Mouse (Mus musculus) liver, adult 2 months (tissue): Measurements from ENCODE around the gene Sorbs2. TPM values are rescaled to one million over a fixed set of nuclear protein-coding genes. Genes with fewer than 3 reads are reported as not detected.

Experiments used
- DNase-seq: peaks from one replicate; pipeline ENCODE4 v3.0.0-alpha.2; 2011; ENCODE audit warnings: low read depth, low spot score; ENCODE audit errors: extremely low read depth
- H3K27ac ChIP-seq: fragments of 200-500 bp; replicated peaks from 2 replicates; pipeline ENCODE4 v1.5.1; 2012; ENCODE audit warnings: low read depth, mild to moderate bottlenecking, control low read depth, inconsistent platforms, low read length; ENCODE audit not compliant: insufficient read depth
- H3K27me3 ChIP-seq: fragments of 200-500 bp; 2 replicates; pipeline ENCODE4 v1.6.1; 2012; ENCODE audit warnings: mild to moderate bottlenecking, moderate library complexity, low read length, inconsistent platforms; ENCODE audit not compliant: control insufficient read depth, insufficient read depth
- H3K36me3 ChIP-seq: fragments of 200-500 bp; 2 replicates; pipeline ENCODE4 v1.6.1; 2012; ENCODE audit warnings: low read length, inconsistent platforms; ENCODE audit not compliant: control insufficient read depth, insufficient read depth
- H3K4me1 ChIP-seq: fragments of 200-500 bp; 2 replicates; pipeline ENCODE4 v1.6.1; 2011; ENCODE audit warnings: low read length; ENCODE audit not compliant: control insufficient read depth, insufficient read depth
- H3K4me3 ChIP-seq: fragments of 200-500 bp; 2 replicates; pipeline ENCODE4 v1.5.1; 2011; ENCODE audit warnings: low read depth, mild to moderate bottlenecking, control low read depth, low read length, moderate library complexity; ENCODE audit not compliant: insufficient read depth
- H3K79me2 ChIP-seq: fragments of 200-500 bp; 2 replicates; pipeline ENCODE4 v1.6.1; 2012; ENCODE audit warnings: inconsistent platforms, mild to moderate bottlenecking, low read length, moderate library complexity; ENCODE audit not compliant: control insufficient read depth, insufficient read depth
- H3K9ac ChIP-seq: fragments of 200-500 bp; 2 replicates; pipeline ENCODE4 v1.6.1; 2012; ENCODE audit warnings: low read depth, mild to moderate bottlenecking, control low read depth, inconsistent platforms, low read length
- CTCF ChIP-seq: fragments of 200-500 bp; IDR thresholded peaks from 2 replicates; pipeline ENCODE4 v1.5.1; 2011; ENCODE audit warnings: low read depth, low read length, control low read depth
- POLR2A ChIP-seq: fragments of 200-500 bp; IDR thresholded peaks from 2 replicates; pipeline ENCODE4 v1.6.1; 2011; ENCODE audit warnings: low read length, control low read depth; ENCODE audit not compliant: insufficient read depth; ENCODE audit errors: extremely low read depth
- WGBS: fragments of 180-500 bp; shearing (Covaris S2); methylation state at CpG from one replicate; pipeline ENCODE4 v1.1.7; 2018; 5-methylcytosine and 5-hydroxymethylcytosine counted together
- polyA plus RNA-seq: library from polyadenylated mRNA; depleted of rRNA; stranded (reverse); fragments of >200 nt; gene quantifications from 2 replicates; pipeline ENCODE4 v1.2.3, GENCODE M21; 2012
- total RNA-seq: library from RNA; depleted of rRNA; stranded (reverse); fragments of >200 nt; gene quantifications from 2 replicates; pipeline ENCODE4 v1.2.3, GENCODE M21; 2014

Gene Sorbs2
- total and polyA plus RNA-seq, 2 experiments = 40.7 to 51.9 TPM

DNA sequence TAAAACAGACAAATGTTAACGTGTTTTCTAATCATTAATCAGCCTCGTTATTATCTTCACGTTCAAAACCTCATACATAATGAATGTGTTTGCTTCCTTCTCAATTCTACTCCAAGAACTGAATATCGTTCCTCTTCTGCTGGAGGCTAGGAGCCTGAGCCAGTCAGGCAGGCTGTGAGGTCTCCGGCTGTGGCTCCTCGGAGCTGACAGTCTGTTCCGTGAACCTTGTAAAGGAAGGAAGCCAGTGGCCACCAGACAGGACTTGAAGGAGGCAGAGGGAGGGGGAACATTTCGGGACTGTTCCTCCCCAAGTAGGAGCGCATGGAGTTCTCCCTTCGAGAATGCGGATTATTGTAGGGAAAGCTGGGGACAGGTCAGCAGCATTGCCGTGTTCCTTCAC, 153.0 kb downstream of the Sorbs2 start:
- 81% methylated on average over 12 of the region's 12 CpGs for WGBS
- TF ChIP-seq CTCF = no peak
- no peak for TF ChIP-seq POLR2A
- DNase-seq = no peak
- peaks cover 13% of the 10 kb centered on the region for H3K79me2 ChIP-seq
- H3K27ac ChIP-seq = no peak overlapping the region
- H3K27me3 ChIP-seq = no peaks in the 10 kb centered on the region
- peaks cover 8% of the 10 kb centered on the region for H3K4me1 ChIP-seq
- H3K4me3 ChIP-seq = no peak overlapping the region
- H3K36me3 ChIP-seq = peaks cover 12% of the 10 kb centered on the region
- H3K9ac ChIP-seq = no peak overlapping the region

DNA sequence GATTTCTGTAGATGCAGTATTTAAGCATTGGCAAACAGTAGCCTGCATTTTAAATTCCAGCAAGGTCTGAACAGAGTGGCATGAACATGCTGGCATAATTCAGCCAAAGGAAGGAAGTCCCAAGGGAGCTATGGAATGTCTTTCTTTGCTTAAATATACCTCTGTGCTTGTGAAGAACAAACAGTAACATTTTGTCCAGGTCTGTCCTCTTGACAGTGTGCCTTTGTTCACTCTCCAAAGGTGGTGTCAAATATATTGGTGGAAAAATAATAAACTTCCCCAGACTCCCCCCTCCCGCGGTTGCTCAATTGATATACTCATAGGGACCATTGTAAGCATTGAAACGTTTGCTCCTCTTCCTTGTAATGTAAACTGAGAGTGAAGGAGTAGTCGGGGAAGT, 154.0 kb downstream of the Sorbs2 start:
- 81% methylated on average over 4 of the region's 4 CpGs for WGBS
- Histone ChIP-seq H3K4me1 (peaks cover 8% of the 10 kb centered on the region), H3K36me3 (peaks cover 12% of the 10 kb centered on the region), H3K9ac (no peak overlapping the region), H3K4me3 (no peak overlapping the region), H3K79me2 (peaks cover 15% of the 10 kb centered on the region), H3K27ac (no peak overlapping the region), H3K27me3 (no peaks in the 10 kb centered on the region)
- TF ChIP-seq CTCF (no peak), POLR2A (no peak)
- no peak for DNase-seq

DNA sequence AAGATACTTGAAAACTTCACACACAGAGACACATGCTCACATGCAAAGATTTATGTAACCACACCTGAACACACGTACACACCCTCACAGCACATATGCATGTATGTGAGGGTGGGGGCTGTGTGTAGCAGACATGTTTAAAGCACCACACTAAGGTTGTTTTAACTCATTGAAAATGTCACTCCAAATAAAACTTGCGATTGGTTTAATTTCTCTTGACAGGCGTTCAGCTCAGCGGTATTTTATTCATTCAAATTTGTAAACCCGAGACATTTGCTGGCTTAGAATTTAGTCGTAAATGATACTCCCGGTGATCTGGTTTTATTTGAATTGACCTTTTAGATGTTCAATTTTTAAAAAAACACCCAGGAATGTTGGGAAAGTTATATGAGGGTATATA, 158.6 kb downstream of the Sorbs2 start:
- Histone ChIP-seq H3K27me3 (no peaks in the 10 kb centered on the region), H3K36me3 (peaks cover 11% of the 10 kb centered on the region), H3K9ac (no peak overlapping the region), H3K27ac (no peak overlapping the region), H3K79me2 (peaks cover 10% of the 10 kb centered on the region; the same call in 1 of the 2 replicates), H3K4me1 (no peaks in the 10 kb centered on the region), H3K4me3 (no peak overlapping the region)
- 96% methylated on average over 7 of the region's 7 CpGs for WGBS
- DNase-seq = no peak
- TF ChIP-seq POLR2A (no peak), CTCF (no peak)

DNA sequence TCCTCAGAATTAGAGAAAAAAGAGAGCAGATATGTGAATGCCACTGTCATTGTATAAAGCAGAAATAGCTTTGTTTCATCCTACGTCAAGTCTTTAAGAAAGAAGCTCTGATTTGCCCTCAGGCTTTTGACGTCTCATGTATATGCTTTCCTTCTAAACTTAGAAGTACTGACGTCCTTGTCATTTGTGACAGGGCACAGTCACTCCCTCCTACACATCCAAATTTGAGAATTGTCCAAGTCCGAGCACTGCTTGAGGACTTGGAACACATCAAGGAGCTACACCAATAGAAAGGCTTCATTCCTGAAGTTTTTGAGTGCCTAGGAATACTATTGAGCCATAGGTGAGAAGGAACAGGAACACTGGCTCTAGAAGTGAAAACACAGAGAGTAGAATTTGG, 165.6 kb downstream of the Sorbs2 start:
- no peak overlapping the region for H3K4me3 ChIP-seq
- peaks cover 12% of the 10 kb centered on the region; the same call in 1 of the 2 replicates for H3K79me2 ChIP-seq
- no peaks in the 10 kb centered on the region for H3K36me3 ChIP-seq
- H3K27me3 ChIP-seq = no peaks in the 10 kb centered on the region
- peaks cover 7% of the 10 kb centered on the region; the same call in 1 of the 2 replicates for H3K4me1 ChIP-seq
- 91% methylated on average over 4 of the region's 4 CpGs for WGBS
- TF ChIP-seq POLR2A (no peak), CTCF (no peak)
- H3K27ac ChIP-seq = no peak overlapping the region
- no peak for DNase-seq
- H3K9ac ChIP-seq = no peak overlapping the region

DNA sequence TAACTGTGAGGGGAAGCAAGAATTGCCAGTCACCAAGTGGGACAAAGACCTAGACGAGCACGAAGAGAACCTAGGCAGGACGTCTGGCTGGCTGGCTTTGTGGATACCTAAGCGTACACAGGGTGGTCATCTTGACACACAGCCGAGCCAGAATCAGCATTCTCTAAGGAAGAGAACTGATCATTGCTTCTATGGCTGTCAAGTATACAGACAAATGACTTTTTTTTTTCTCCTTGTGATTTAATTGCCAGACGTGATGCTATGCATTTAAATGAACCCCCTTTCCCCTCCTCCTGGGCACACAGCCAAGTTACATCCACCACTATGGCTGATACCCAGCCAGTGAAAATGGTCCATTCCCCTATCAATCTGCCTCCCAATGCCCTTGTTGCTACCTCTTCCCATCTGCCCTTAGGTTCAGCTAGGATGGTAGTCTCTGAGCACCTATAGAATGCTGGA, 168.3 kb downstream of the Sorbs2 start:
- no peaks in the 10 kb centered on the region for H3K27me3 ChIP-seq
- DNase-seq = no peak
- no peak overlapping the region for H3K27ac ChIP-seq
- H3K4me3 ChIP-seq = no peak overlapping the region
- TF ChIP-seq CTCF (no peak), POLR2A (no peak)
- H3K4me1 ChIP-seq = peaks cover 10% of the 10 kb centered on the region; the same call in 1 of the 2 replicates
- H3K9ac ChIP-seq = no peak overlapping the region
- WGBS = 85% methylated on average over 6 of the region's 6 CpGs
- H3K79me2 ChIP-seq = peaks cover 15% of the 10 kb centered on the region; the same call in 1 of the 2 replicates
- H3K36me3 ChIP-seq = no peaks in the 10 kb centered on the region

DNA sequence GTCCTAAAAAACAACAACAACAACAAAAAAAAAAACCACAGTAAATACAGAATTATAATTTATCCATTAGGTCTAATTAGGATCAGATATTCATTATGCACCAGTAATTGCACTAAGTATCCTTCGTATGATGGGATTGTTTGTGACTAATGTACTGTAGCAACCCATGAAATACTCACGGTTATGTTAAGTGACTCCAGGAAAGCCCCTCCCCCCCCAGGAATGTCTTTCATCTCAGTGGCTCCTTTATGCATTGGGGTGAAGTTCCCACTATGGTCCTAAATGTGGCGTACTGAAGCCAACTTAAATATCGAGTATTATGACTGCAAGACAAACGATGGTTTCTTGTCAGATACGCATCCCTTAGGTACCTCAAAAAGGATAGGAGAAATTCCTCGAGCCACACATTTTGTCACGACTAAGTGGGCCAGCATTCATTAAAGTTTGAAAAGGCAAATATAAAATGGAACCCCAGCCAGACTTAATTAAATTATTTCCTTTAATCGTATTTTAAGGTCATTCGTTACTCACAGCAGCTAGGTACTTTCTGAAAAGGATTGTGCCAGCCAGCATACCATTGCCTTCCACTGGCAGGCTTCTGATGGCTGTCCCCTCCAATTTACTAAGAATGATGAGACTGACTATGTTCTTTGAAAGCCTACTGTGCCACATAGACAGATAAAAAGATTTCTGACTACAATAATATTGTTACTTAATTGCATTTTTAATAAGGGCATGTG, 169.7 kb downstream of the Sorbs2 start:
- H3K4me1 ChIP-seq = peaks cover 11% of the 10 kb centered on the region
- no peak for DNase-seq
- no peaks in the 10 kb centered on the region; the same call in 1 of the 2 replicates for H3K36me3 ChIP-seq
- H3K79me2 ChIP-seq = peaks cover 13% of the 10 kb centered on the region; the same call in 1 of the 2 replicates
- no peak overlapping the region for H3K9ac ChIP-seq
- no peak for TF ChIP-seq POLR2A
- no peak for TF ChIP-seq CTCF
- H3K27me3 ChIP-seq = no peaks in the 10 kb centered on the region
- 87% methylated on average over 10 of the region's 10 CpGs for WGBS
- no peak overlapping the region for H3K27ac ChIP-seq
- no peak overlapping the region for H3K4me3 ChIP-seq
